Mouse (Mus musculus): ENCODE data around the gene Enam.
"Not testable (repeated sequence)": the region's sequence is repeated elsewhere in the genome, so short reads cannot be mapped to it uniquely, and the experiment has no call there.

The Enam gene

DNA sequence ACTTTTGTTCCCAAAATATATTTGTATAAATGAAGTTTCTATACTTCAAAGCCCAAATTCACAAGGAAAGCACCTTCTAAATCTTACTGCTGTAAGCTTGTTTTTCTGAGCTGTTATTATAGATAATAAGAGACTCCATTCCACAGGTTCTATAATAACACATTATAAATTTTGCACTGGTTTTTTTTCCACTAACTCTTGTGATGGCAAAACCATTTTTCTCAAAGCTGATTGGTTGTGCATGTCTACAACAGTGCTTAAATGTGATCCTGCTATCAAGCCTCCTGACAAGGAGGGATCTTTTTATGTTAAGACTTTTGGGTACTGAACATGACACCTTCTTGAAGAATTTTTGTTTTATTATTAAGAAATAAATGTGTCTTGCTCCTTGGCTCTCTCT lies at the start of gene Enam:
Gene Enam (plus strand): TSS at position 301 of the 400 bp plus-strand sequence.
- DNase-seq (ENCODE audit: low read depth, low spot score): no peak

DNA sequence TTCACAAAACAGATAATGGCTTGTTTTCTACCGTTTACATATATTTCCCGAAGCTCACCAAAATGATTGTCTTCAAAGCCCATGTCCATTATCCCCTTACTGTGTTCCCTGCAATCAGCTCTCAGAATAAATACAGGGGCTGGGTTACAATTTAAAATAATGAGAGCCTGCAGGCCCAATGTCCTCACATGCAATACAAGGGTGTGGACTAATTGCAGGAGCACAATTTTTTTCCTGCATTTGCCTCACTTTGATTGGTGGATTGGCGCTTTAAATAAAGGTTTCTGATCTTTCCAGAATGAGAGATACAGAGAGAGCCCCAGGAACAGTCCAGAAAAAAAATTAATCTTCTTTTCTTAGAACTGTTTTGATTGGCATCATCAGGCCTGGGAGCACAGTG lies 32.1 kb upstream of the Enam start, which contains the start of gene Ambn:
Gene Ambn (plus strand): TSS at position 301 of the 400 bp plus-strand sequence.
- DNase-seq (ENCODE audit: low read depth, low spot score): no peak

DNA sequence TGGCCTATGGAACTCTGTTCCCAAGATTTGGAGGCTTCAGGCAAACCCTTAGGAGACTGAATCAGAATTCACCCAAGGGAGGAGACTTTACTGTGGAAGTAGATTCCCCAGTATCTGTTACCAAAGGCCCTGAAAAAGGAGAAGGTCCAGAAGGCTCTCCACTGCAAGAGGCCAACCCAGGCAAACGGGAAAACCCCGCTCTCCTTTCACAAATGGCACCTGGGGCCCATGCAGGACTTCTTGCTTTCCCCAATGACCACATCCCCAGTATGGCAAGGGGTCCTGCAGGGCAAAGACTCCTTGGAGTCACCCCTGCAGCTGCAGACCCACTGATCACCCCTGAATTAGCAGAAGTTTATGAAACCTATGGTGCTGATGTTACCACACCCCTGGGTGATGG lies 20.3 kb upstream of the Enam start:
- no peak for DNase-seq (ENCODE audit: low read depth, low spot score)

DNA sequence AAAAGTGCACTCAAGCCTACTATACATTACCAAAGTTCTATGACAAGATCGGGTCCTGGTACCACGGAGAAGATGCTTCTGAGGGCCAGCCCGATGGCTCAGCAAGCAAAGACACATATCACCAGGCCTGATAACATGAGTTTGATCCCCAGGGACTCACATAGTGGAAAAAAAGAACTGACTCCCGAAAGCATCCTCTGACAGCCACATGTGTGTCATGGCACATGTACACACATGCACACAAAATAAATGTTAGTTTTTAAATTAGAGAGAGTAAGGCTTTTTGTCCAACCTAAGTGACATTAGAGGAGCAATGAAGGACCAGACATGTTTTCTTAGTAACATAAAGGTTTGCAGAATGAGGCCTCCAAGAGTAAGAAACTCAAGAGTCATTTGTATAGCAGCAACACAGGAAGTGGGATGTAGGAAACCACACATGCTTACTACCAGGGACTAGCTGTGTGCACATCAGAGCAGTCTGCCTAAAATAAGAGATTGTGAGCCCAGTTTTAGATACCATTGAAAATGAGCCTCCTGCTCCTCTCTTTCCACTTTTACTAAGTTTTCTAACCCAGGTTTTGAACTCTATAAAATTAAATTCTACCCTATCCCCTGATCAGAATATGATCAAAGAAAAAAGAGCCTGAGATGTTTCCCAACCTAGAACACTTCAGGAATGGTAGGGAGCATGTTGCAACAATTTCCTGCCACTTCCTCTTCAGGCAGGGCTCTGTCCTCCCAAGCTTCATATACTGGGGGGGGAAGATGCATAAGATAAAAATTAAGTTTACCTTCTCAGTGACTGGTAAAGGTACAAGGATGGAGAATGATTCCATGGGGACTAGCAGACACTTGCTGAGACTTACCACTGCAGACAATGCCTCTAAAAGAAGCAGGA lies 18.7 kb upstream of the Enam start:
- DNase-seq (ENCODE audit: low read depth, low spot score): no peak

DNA sequence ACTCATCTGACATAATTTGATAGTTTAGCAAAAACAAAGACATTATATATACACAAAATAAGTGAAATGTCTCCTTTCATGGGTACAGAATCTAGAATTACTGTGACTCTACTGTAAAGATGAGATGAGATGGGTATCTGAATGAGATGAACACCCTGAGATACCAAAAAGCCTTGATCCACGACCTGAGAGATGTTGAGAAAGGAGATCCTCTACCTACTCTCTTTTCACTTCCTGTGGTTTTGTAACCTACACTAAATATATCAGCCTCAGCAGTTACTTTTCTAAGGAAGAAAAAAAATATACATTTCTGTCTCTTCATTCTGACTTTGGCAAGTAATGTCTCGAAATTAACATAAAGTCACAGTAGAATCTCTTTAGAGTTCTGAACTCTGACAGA lies 1.2 kb downstream of the Enam start:
- DNase-seq (ENCODE audit: low read depth, low spot score): no peak

DNA sequence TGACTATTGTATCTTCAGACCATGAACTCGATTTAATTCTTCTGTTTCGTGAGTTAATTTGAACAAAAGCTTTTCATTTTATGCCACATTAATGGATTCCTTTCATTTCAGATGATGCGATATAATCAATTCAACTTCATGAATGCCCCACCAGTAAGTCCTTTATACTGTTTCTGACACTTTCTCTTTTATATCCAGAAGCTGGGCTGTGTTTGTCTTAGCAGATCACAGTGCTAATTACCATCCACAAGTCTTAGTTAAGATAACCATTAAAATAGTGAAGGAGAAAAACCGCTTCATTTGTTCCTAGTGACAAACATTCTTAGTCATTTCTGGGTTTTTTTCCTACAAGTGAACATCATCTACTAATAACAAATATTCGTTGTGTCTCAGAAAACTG lies 3.3 kb downstream of the Enam start:
- no peak for DNase-seq (ENCODE audit: low read depth, low spot score)

DNA sequence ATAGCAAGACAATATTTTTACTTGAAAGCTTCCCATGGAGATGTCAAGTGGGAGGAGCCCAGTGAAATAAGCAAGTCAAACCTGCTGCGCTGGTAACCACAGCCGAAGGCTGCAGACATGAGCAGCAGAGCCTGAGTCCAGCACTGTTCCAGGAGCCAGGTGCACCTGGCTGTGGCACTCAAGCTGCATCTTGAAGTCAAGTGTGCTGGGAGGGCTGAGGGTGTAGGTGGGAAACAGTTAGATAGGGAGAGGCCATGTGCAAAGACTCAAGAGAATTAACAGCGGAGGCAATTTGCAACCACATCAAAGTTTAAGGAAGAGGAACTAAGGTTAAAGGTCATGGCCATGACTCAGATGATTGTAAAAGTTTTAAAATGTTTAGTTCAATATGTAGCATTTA lies 12.0 kb downstream of the Enam start:
- no peak for DNase-seq (ENCODE audit: low read depth, low spot score)

DNA sequence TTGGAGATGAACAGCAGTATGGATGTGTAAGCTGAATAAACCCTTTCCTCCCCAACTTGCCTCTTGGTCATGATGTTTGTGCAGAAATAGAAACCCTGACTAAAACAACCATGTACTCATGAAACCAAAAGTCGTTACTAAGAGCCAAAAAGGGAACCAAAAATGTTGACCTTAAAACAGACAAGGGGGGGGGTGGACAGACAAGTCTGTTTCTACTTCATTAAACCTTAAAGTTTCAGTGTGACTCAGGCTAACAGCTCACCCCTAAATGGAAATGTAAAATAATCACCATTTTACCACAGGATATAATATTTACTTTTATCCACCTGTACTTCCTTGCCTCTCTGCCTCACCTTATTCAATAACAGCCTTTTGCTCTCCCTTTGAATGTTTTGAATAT lies 20.8 kb downstream of the Enam start:
- peak; percentile 10 for DNase-seq (ENCODE audit: low read depth, low spot score)

DNA sequence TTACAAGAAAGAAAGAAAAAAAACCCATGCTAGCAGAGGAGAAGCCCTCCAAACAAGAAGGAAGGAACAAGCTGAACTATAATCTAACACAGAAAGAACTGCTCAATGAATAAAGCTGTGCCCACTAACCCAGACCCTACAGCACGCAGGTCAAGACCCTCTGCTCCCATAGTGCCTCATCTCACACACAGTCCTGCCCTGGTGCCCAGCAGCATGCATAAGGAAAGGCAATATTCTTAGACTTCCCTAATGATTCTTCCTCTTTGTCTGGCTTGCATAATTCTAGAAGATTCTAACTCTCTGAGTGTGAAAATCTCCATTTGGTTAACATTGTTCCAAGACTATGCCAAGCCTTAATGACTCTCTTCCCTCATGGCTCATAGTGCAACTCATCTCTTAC lies 21.2 kb downstream of the Enam start:
- no peak for DNase-seq (ENCODE audit: low read depth, low spot score)

DNA sequence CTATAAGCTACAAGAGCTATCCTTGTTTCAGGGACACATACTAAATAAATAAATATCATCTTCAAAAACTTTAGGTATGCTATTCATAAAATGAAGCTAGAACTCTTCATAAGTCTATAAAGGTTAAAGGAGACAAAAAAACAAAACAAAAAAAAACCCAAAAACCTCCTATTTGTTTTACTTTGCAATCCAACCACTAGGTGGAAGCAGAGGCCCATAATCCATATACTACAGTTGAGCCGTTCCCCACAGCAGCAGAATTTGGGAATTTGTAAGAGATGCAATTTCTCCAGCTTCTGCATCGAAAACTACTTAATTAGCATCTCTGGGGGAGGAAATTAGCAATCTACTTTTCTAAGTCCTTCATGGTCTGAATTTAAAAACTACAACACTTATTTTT lies 31.5 kb downstream of the Enam start:
- DNase-seq (ENCODE audit: low read depth, low spot score): peak; percentile 72

DNA sequence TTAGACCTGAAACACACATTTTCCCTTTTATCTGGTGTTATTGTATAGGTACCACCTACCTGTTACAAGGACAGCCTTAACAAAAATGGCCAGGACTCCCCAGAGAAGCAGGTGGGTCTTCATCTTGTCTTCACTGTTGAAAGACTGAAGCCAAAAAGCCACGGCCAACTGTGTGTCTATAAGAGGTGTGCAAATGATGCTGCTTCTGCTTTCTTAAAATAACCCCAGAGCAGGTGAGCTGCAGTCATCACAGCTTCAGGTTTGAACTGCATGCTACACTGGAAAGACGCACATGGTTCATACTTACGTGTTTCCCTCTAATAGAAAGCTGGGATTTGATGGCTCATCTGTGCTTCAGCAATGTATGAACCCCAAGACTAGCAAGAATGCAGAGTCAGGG lies 39.9 kb downstream of the Enam start, which contains the start of gene Jchain:
Gene Jchain (minus strand): TSS at position 235 of the 400 bp plus-strand sequence.
- DNase-seq (ENCODE audit: low read depth, low spot score): no peak

DNA sequence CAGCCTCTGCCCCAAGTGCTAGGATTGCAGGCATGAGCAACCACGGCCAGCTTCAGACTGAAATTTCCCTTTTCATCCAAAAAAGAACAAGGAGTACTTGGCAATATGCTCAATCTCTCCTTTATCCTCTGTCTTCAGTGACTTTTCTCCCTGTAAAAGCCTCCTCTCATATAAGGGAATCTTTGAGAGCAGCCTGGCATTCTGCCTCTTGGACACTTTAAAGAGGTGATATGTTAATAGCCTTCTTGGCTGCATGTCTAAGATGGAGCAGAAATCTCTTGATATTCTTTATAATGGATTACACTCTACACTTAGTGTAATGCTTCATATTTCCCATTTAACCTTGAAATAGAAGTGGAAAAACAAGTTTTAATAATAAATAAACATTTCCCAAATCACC lies 43.1 kb downstream of the Enam start:
- peak; percentile 8 for DNase-seq (ENCODE audit: low read depth, low spot score)

DNA sequence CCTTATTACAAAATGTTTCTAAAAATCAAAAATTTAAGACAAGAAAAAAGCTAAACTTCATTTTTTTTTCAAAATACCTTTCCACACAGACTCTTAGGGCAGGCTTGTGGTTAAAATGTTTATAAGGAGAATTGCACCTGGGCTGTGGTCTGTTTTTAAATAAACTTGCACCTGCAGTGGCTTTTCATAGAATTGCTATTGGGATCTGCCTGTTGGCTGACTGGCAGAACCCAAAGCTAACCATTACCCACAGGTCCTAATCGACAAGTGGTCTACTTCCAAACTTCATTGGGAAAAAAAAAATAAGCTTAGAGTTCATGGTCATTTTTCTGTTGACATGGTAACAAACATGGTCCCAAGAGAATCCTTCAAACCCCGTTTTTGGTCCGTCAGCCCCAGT lies 46.9 kb downstream of the Enam start:
- DNase-seq (ENCODE audit: low read depth, low spot score): no peak

DNA sequence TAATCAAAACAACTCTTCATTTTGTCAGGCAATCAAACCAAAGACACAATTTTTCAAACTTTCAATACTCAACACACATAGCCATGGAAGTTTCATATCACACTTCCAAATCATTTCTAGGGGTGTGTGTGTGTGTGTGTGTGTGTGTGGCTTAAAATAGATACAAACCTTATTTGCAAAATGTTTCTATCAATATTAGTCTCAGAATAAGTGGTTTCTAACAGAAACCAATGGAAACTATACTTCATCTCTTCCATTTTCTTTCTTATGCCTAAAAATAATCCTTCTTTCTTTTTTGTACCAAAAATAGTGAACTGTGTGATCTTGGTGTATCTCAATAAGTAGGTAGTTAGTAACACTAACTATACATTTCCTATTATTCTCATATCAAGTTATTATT lies 53.1 kb downstream of the Enam start:
- DNase-seq (ENCODE audit: low read depth, low spot score): no peak

DNA sequence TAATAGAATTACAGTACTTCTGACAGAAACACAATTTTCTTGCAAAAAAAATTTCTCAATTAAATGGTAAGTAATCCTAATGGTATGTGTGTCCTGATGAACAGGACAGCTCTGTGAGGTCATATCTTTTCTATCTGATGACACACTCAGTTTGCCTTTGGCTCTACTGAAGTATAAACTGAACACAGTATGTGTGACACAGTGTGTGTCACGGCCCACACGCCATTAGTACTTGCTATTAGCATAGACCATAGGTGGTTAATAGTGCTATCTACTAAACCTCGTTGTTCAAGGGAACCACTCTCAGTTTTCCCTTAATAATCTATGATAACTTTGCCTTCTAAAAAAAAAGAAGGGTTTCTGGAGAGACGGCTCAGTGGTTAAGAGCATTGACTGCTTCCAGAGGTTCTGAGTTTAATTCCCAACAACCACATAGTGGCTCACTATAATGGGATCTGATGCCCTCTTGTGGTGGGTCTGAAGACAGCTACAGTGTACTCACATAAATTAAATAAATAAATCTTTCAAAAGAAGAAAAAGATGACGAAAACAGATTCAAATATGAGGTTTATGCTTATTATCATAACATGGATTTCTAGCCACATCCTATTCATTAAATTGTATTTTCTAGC lies 55.0 kb downstream of the Enam start:
- DNase-seq (ENCODE audit: low read depth, low spot score): peak; percentile 76

DNA sequence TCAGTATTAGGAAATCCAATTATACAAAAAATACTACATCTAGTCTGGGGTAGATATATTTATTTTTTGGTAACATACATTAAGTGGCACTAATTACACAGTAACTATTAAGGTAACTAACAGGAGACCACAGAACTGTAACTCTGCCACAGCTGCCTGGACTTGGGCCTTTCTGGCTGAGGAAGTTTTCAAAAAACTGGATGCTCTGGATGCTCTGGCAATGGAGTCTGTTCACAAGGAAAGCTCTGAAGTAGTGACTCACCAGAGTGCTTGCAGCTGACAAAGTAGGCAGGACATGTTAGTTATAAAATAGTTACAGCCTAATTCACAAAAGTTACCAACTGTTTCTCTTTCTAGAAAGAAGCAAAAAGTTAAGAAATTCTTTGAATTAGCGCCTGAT lies 56.6 kb downstream of the Enam start:
- DNase-seq (ENCODE audit: low read depth, low spot score): not testable (repeated sequence)

DNA sequence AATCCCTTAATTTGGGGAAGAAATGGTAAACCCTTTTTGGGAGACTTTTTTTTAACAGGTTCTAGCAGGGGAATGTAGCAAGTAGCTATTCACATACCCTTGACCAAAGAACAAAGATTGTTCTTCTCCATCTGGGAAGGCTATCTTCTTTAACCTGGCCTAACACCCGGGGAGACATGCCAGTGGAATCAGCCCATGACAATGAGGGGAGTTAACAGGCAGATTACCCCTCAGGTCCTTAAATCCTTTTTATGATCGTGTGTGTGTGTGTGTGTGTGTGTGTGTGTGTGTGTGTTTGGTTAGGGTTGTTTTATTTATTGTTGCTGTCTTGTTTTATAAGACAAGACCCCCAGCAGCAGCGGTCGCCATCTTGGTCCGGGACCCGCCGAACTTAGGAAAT lies 57.8 kb downstream of the Enam start:
- no peak for DNase-seq (ENCODE audit: low read depth, low spot score)

DNA sequence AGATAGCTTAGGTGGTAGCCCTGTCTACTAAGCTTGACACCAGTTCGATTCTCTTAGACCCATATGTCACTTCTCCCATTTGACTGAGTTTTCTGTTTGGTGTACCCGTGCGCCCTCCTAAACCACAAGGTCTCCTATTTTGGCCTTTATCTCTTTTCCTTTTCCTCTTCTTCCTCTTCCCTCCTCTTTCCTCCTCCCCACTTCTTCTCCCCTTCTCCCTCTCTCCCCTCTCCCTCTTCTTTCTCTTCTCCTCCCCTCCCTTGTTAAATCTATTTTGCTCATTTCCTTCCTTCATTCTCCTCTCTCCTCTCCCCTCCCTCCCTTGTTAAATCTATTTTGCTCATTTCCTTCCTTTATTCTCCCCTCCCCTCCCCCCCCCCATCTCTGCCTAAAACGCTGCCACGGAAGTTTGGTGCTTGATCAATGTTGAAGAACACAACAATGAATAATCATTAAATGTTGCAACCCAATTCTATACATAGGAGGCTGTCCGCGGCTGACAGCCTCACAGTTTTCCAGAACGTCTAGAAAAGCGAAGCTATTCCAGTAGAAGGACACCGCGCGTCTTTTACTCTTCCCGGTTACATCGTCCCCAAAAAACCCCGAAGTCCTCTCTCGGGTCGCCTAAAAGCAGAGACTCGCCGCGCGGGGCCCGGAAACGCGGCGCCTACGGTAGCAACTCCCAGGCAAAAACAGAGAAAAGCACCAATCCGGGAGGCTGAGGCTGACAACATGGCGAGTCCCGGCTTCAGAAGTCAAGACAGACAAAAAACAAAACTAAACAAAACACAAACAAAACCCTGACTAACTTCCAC lies 65.7 kb downstream of the Enam start:
- no peak for DNase-seq (ENCODE audit: low read depth, low spot score)

DNA sequence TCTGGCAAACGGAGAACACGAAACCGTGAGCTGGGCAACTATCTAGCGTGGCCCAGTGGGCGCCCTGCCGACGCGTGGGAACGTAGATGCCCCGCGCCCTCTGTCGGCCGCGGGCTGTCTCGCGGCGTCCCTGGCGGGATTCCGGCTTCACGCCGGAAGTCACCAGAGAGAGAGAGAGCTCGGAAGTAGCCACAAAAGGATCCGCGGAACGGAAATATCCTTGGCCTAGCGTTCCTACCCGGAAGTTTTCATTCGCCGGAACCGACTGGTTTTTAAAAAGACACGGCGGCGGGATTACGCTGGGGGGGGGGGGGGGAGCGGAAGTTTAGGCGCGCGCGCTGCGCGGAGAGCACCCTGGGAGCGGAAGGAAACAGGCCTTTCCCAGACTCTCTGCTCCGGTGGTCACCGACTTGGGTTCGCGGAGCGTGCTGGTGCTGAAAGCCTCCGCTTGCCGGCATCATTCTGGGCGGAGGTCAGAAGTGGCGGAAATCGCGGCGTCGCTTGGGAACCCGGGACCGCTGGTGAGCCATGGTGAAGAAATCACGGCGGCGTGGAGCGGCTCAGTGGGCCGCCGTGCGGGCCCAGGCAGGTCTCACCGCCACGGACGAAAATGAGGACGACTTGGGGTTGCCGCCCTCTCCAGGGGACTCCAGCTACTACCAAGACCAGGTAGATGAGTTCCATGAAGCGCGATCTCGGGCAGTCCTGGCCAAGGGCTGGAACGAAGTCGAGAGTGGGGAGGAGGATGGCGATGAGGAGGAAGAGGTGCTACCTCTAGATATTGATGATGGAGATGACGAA lies 66.5 kb downstream of the Enam start, which contains the start of gene Utp3:
Gene Utp3 (plus strand): TSS at position 377 of the 801 bp plus-strand sequence.
- peak; percentile 100 for DNase-seq (ENCODE audit: low read depth, low spot score)
